Mouse (Mus musculus) midbrain, embryonic 16.5 days (tissue): ENCODE data around the gene Copz1. TPM values are rescaled to one million over a fixed set of nuclear protein-coding genes. Genes with fewer than 3 reads are reported as not detected.
A peak's percentile ranks its signal among the peaks of the same experiment; 100 is the strongest.

Source experiments
- ATAC-seq: fragments of 200-750 bp; cut with Nextera tagmentation; 2 replicates; pipeline ENCODE4 v1.8.0; 2017; ENCODE audit warnings: moderate TSS enrichment
- H3K27ac ChIP-seq: fragments of 300-500 bp; sonication (generic); 2 replicates; pipeline ENCODE4 v1.5.1; 2014; ENCODE audit warnings: mild to moderate bottlenecking, low read length, mixed read lengths
- H3K27me3 ChIP-seq: fragments of 300-500 bp; sonication (generic); 2 replicates; pipeline ENCODE4 v1.6.1; 2014; ENCODE audit warnings: low read depth, low read length, mixed read lengths; ENCODE audit not compliant: control insufficient read depth, insufficient read depth
- H3K36me3 ChIP-seq: fragments of 300-500 bp; sonication (generic); 2 replicates; pipeline ENCODE4 v1.6.1; 2014; ENCODE audit warnings: mild to moderate bottlenecking, low read length, moderate library complexity, mixed read lengths; ENCODE audit not compliant: control insufficient read depth, insufficient read depth
- H3K4me1 ChIP-seq: fragments of 300-500 bp; sonication (generic); 2 replicates; pipeline ENCODE4 v1.6.1; 2014; ENCODE audit warnings: mild to moderate bottlenecking, low read length, mixed read lengths; ENCODE audit not compliant: control insufficient read depth, insufficient read depth
- H3K4me2 ChIP-seq: fragments of 300-500 bp; sonication (generic); 2 replicates; pipeline ENCODE4 v1.6.1; 2014; ENCODE audit warnings: mild to moderate bottlenecking, low read length, mixed read lengths
- H3K4me3 ChIP-seq: fragments of 300-500 bp; sonication (generic); 2 replicates; pipeline ENCODE4 v1.5.1; 2014; ENCODE audit warnings: low read depth, mild to moderate bottlenecking, low read length, moderate library complexity, mixed read lengths
- H3K9ac ChIP-seq: fragments of 300-500 bp; sonication (generic); 2 replicates; pipeline ENCODE4 v1.6.1; 2014; ENCODE audit warnings: low read depth, low read length, mixed read lengths
- H3K9me3 ChIP-seq: fragments of 300-500 bp; sonication (generic); replicated peaks from 2 replicates; pipeline ENCODE4 v1.6.1; 2014; ENCODE audit warnings: mild to moderate bottlenecking, low read length, mixed read lengths; ENCODE audit not compliant: control insufficient read depth, poor library complexity, severe bottlenecking
- WGBS: fragments of 180-500 bp; shearing (Covaris S2); extraction: QIAGEN DNeasy Blood & Tissue Kit; methylation state at CpG from one replicate; pipeline ENCODE4 v1.1.7; 2014; 5-methylcytosine and 5-hydroxymethylcytosine counted together
- polyA plus RNA-seq: library from polyadenylated mRNA; unstranded; fragments of >200 nt; fragmentation: Nextera tagmentation; extraction: Ambion mirVana; gene quantifications from 2 replicates; pipeline ENCODE4 v1.2.1, GENCODE M21; 2015

Copz1 gene
- polyA plus RNA-seq, 1 experiment from 2014 or later = 200 TPM

GRCm38 (mm10) chr15:103334194-103334593 lies 61.7 kb downstream of the Copz1 start:
- Histone ChIP-seq H3K36me3 (no peaks in the 10 kb centered on the region), H3K4me1 (peaks cover 29% of the 10 kb centered on the region), H3K4me3 (no peak overlapping the region), H3K27ac (peak overlapping the region; percentile 38; the same call in 1 of the 2 replicates), H3K9me3 (no peaks in the 10 kb centered on the region), H3K9ac (no peak overlapping the region), H3K27me3 (no peaks in the 10 kb centered on the region), H3K4me2 (no peak overlapping the region; the same call in 1 of the 2 replicates)
- no peak for ATAC-seq
- WGBS = 0% methylated on average over 1 of the region's 2 CpGs

DNA sequence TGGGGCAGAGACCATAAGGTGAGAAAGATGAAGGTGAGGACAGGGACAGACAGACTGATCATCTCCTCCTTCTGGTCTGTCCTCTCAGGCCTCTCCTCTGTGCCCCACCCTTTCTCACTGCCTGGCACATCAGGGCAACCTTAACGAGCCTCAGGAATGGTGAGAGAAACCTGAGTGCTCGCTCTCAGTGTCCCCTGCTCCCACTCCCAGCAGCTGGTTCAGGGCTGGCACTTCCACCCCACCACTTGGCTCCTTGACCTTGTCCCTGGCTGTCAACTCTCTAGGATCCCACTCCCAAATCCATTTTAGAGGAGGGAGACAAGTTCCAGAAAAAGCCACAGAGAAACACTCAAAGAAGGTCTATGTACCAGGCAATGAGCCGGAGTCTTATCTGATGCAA lies 62.5 kb downstream of the Copz1 start:
- H3K9me3 ChIP-seq = no peaks in the 10 kb centered on the region
- H3K4me2 ChIP-seq = no peak overlapping the region
- no peak for ATAC-seq
- peaks cover 30% of the 10 kb centered on the region for H3K4me1 ChIP-seq
- H3K4me3 ChIP-seq = no peak overlapping the region
- H3K36me3 ChIP-seq = no peaks in the 10 kb centered on the region
- H3K27me3 ChIP-seq = no peaks in the 10 kb centered on the region
- 65% methylated on average over 3 of the region's 3 CpGs for WGBS
- H3K27ac ChIP-seq = no peak overlapping the region
- no peak overlapping the region for H3K9ac ChIP-seq

DNA sequence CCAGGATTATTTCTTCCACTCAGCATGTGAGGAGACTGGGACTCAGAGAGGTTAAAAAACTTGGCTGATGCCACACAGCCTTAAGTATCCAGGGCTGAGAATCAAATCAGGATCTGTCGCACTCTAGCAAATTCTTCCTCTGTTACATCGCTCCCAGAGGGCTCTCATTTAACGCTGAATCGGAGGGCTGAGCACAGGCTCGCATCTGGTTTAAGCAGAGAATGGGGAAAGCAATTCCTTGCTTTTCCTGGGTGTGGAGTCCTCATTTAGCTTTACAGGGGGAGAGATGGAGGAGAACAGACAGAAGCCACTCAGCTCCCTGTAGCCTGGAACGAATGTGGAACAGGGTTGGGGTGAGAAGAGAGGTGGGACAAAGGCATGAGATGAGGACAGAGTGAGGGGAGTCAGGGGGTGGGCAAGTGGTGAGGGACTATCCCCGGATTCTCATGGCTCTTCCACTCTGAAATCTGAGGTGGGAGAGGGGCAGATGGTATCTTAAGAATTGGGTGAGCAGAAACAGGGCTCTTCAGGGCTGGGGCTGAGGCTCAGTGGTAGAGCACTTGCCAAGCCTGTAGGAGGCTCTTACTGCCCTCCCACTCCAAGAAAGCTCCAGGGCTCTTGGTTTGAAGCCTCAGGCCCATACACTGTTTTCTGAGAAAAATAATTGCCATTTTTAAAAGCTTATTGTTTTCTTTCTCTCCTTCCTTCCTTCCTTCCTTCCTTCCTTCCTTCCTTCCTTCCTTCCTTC lies 63.1 kb downstream of the Copz1 start:
- no peak for ATAC-seq
- H3K27me3 ChIP-seq = no peaks in the 10 kb centered on the region
- no peak overlapping the region for H3K4me2 ChIP-seq
- H3K27ac ChIP-seq = 0 out of 2 replicates have a peak overlapping the region, but pooled peaks have one; percentile 4
- no peak overlapping the region for H3K9ac ChIP-seq
- H3K36me3 ChIP-seq = no peaks in the 10 kb centered on the region
- 23% methylated on average over 7 of the region's 7 CpGs for WGBS
- no peaks in the 10 kb centered on the region for H3K9me3 ChIP-seq
- peaks cover 36% of the 10 kb centered on the region for H3K4me1 ChIP-seq
- H3K4me3 ChIP-seq = no peak overlapping the region

GRCm38 (mm10) chr15:103336996-103337667 lies 64.6 kb downstream of the Copz1 start:
- ATAC-seq = no peak
- no peaks in the 10 kb centered on the region for H3K27me3 ChIP-seq
- no peak overlapping the region for H3K27ac ChIP-seq
- peaks cover 39% of the 10 kb centered on the region for H3K4me1 ChIP-seq
- 28% methylated on average over 11 of the region's 11 CpGs for WGBS
- H3K4me3 ChIP-seq = no peak overlapping the region
- no peaks in the 10 kb centered on the region for H3K36me3 ChIP-seq
- H3K9me3 ChIP-seq = no peaks in the 10 kb centered on the region
- no peak overlapping the region for H3K9ac ChIP-seq
- no peak overlapping the region for H3K4me2 ChIP-seq

GRCm38 (mm10) chr15:103338829-103339165 lies 66.3 kb downstream of the Copz1 start:
- Histone ChIP-seq H3K9ac (peak overlapping the region; percentile 81), H3K27me3 (no peaks in the 10 kb centered on the region), H3K36me3 (no peaks in the 10 kb centered on the region), H3K9me3 (no peaks in the 10 kb centered on the region), H3K4me1 (peaks cover 34% of the 10 kb centered on the region), H3K4me3 (peak overlapping the region; percentile 65), H3K4me2 (peak overlapping the region; percentile 78), H3K27ac (no peak overlapping the region)
- 40% methylated on average over 4 of the region's 4 CpGs for WGBS
- ATAC-seq = no peak

DNA sequence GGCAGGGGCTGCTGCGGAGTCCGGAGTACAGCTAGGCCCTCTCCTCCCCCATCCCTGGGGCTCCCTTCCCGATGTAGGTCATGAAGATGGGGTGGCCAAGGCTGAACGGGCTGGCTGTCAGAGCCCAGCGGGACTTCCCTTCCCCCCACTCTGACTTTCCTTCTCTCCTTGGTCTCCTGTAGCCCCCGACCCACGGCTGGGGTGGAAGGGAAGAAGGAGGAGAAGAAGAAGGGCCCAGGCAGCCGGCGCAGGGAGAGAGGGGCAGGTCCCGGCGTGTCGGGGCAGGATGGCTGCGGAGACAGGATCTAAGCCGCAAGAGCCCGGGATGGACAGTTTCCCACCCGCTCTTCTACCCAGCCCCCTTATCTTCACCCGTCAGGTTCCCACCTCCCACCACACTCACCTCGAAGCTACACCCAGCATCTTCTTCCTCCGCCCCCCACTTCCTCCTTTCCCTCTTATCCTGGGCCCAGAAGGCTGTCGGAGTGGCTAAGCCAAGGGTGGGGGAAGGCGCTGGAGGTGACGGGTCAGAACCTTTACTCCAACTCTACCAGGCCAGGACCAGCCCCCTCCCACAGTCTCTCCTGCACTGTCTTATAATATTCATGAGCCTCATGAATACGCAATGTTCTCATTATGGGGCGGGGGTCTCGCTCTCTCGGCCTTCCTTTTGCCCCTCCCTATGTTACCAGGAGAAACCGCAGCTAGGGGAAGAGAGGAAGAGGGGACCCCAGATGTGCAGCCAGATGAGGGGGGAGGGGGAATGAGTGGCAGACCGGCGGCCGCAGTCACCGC lies 66.8 kb downstream of the Copz1 start:
- Histone ChIP-seq H3K4me2 (peak overlapping the region; percentile 78), H3K4me1 (peaks cover 28% of the 10 kb centered on the region), H3K27ac (peak overlapping the region; percentile 39; the same call in 1 of the 2 replicates), H3K9me3 (no peaks in the 10 kb centered on the region), H3K36me3 (no peaks in the 10 kb centered on the region), H3K27me3 (no peaks in the 10 kb centered on the region), H3K4me3 (peak overlapping the region; percentile 65), H3K9ac (peak overlapping the region; percentile 81)
- peak; percentile 46 for ATAC-seq
- 6% methylated on average over 28 of the region's 31 CpGs for WGBS

GRCm38 (mm10) chr15:103339961-103340337 lies 67.4 kb downstream of the Copz1 start, which contains the start of gene Zfp385a:
Zfp385a (minus strand) TSS chr15:103340093.
- Histone ChIP-seq H3K9ac (peak within 1 kb of the TSS; percentile 81), H3K36me3 (no peaks in the 10 kb centered on the region), H3K4me2 (peak within 1 kb of the TSS; percentile 78), H3K27ac (peak within 1 kb of the TSS; percentile 39; the same call in 1 of the 2 replicates), H3K27me3 (no peaks in the 10 kb centered on the region), H3K9me3 (no peaks in the 10 kb centered on the region), H3K4me3 (peak within 1 kb of the TSS; percentile 65), H3K4me1 (peaks cover 23% of the 10 kb centered on the region)
- 0% methylated on average over 25 of the region's 26 CpGs for WGBS
- ATAC-seq = peak; percentile 55

GRCm38 (mm10) chr15:103340786-103341185 lies 68.3 kb downstream of the Copz1 start:
- H3K4me2 ChIP-seq = peak overlapping the region; percentile 78
- H3K27ac ChIP-seq = no peak overlapping the region
- WGBS = 22% methylated on average over 4 of the region's 4 CpGs
- H3K4me1 ChIP-seq = peaks cover 19% of the 10 kb centered on the region
- H3K27me3 ChIP-seq = no peaks in the 10 kb centered on the region
- no peaks in the 10 kb centered on the region for H3K9me3 ChIP-seq
- H3K4me3 ChIP-seq = peak overlapping the region; percentile 65
- no peaks in the 10 kb centered on the region for H3K36me3 ChIP-seq
- ATAC-seq = peak; percentile 2; the same call in 1 of the 2 replicates
- peak overlapping the region; percentile 81; the same call in 1 of the 2 replicates for H3K9ac ChIP-seq
